Mouse (Mus musculus): ENCODE results near the gene Olfr731.

Gene Olfr731

GRCm38 (mm10) chr14:50241766-50242165 lies at the start of gene Olfr731:
Olfr731 (minus strand) TSS chr14:50241866.
- DNase-seq (ENCODE audit: low spot score): no peak

GRCm38 (mm10) chr14:50284106-50284505 lies 42.4 kb upstream of the Olfr731 start, which contains the start of gene Olfr732:
Olfr732 (minus strand) TSS chr14:50284206.
- no peak for DNase-seq (ENCODE audit: low spot score)

GRCm38 (mm10) chr14:50188098-50188497 lies 53.6 kb downstream of the Olfr731 start, which contains the start of gene Olfr730:
Olfr730 (minus strand) TSS chr14:50188198.
- DNase-seq (ENCODE audit: low spot score): no peak
